Mouse (Mus musculus): ENCODE data around the gene Tmem229b. TPM values are rescaled to one million over a fixed set of nuclear protein-coding genes. Genes with fewer than 3 reads are reported as not detected.
A peak's percentile ranks its signal among the peaks of the same experiment; 100 is the strongest.

The Tmem229b gene
- polyA plus RNA-seq (2012), result 0.02 and 0.06 TPM in 2 replicates

- no peaks in the 10 kb centered on the region for H3K36me3 ChIP-seq (ENCODE audit: control insufficient read depth)
- no peaks in the 10 kb centered on the region for H3K9me3 ChIP-seq (ENCODE audit: control insufficient read depth, low read length)
- peaks cover 14% of the 10 kb centered on the region for H3K4me1 ChIP-seq (ENCODE audit: control insufficient read depth)
- TF ChIP-seq GATA1 (IDR thresholded peaks at IDR 0.05; ENCODE audit: low read length) (no peak), TAL1 (IDR thresholded peaks at IDR 0.05; ENCODE audit: low read length) (no peak)
- H3K4me3 ChIP-seq (replicated peaks), result peak within 1 kb of the TSS; percentile 72
- peaks cover 42% of the 10 kb centered on the region for H3K27me3 ChIP-seq (ENCODE audit: control insufficient read depth)
Observed at GRCm38 (mm10) chr12:79007126-79007753, at the start of gene Tmem229b. Gene Tmem229b, minus strand, starts transcription at chr12:79007627.

DNA sequence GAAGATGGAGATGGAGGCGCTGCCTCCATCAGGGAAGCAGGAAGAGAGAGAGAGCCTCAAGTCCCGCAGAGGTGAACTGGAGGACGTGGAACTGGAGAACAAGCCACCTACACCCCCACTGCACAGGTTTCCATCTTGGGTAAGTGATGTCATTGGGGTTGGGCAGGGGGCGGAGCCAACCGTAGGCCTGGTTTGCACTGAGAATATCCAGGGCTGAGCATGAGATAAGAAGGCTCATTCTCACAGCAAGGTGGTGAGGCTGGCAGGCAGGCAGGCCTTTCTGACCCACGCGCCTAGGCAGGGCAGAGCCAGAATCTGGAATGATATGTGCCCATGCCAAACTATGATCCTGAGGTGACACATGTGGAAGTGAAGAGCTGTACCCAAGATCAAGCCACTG is 47.8 kb upstream of the Tmem229b start:
- Histone ChIP-seq H3K27me3 (ENCODE audit: control insufficient read depth) (no peaks in the 10 kb centered on the region), H3K36me3 (ENCODE audit: control insufficient read depth) (no peaks in the 10 kb centered on the region), H3K9me3 (ENCODE audit: control insufficient read depth, low read length) (no peaks in the 10 kb centered on the region), H3K4me3 (replicated peaks) (no peak overlapping the region), H3K4me1 (ENCODE audit: control insufficient read depth) (peaks cover 7% of the 10 kb centered on the region)
- TF ChIP-seq TAL1 (IDR thresholded peaks at IDR 0.05; ENCODE audit: low read length) (no peak), GATA1 (IDR thresholded peaks at IDR 0.05; ENCODE audit: low read length) (no peak)

DNA sequence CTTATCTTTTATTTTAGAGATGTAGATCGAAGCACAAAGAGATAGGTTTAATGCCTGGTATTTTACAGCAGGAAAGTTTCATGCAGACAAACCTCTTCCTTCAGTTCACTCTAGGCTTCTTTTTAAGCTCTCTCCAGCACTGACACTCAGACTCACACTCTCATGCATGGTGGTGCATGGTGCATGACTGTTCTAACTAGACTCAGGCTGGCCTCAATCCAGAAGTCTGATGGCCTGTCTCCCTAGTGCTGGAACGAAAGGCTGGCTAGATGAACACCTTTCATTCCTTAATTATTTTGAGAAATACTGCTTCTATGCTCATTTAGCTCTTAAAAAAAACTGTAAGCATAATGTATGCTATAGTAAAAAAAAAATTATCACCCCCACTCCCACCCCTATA is 44.6 kb upstream of the Tmem229b start:
- H3K36me3 ChIP-seq (ENCODE audit: control insufficient read depth), result no peaks in the 10 kb centered on the region
- no peaks in the 10 kb centered on the region for H3K27me3 ChIP-seq (ENCODE audit: control insufficient read depth)
- H3K4me3 ChIP-seq (replicated peaks), result no peak overlapping the region
- H3K4me1 ChIP-seq (ENCODE audit: control insufficient read depth), result peaks cover 7% of the 10 kb centered on the region
- no peaks in the 10 kb centered on the region for H3K9me3 ChIP-seq (ENCODE audit: control insufficient read depth, low read length)
- TF ChIP-seq TAL1 (IDR thresholded peaks at IDR 0.05; ENCODE audit: low read length) (no peak), GATA1 (IDR thresholded peaks at IDR 0.05; ENCODE audit: low read length) (no peak)

DNA sequence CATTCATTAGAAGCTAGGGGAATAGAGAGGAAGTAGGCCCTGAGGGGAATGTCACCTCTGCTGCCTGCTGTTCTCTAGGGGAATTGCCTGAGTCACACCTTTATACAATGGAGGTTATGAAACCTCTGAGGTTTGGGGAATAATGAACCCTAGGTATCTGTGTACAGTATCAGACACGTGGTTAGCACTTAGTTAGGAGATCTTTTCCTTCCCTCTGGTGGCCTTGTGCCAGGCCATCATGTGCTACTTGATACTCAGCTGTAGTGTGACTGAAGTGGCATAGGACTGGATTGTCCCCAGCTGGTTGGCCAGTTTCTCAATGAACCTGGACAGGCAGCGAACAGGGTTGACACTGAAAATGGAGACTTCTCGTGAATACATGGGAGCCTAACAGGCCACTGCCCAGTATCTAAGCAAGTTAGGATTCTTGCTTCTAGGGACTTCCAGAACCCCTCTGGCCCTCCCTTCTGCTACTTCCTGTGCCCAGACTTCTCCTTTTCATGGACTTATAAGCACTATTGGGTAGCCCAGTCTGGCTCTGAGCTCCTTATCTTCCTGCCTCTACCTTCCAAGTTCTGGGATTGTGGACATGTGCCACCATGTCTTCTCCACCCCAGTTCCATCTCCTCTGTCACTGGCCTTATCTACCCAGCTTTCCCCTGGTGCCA is 43.3 kb upstream of the Tmem229b start:
- Histone ChIP-seq H3K36me3 (ENCODE audit: control insufficient read depth) (no peaks in the 10 kb centered on the region), H3K27me3 (ENCODE audit: control insufficient read depth) (no peaks in the 10 kb centered on the region), H3K9me3 (ENCODE audit: control insufficient read depth, low read length) (no peaks in the 10 kb centered on the region), H3K4me3 (replicated peaks) (no peak overlapping the region), H3K4me1 (ENCODE audit: control insufficient read depth) (peaks cover 7% of the 10 kb centered on the region)
- TF ChIP-seq GATA1 (IDR thresholded peaks at IDR 0.05; ENCODE audit: low read length) (no peak), TAL1 (IDR thresholded peaks at IDR 0.05; ENCODE audit: low read length) (no peak)

GRCm38 (mm10) chr12:79049807-79050206 is 42.4 kb upstream of the Tmem229b start:
- Histone ChIP-seq H3K36me3 (ENCODE audit: control insufficient read depth) (no peaks in the 10 kb centered on the region), H3K4me3 (replicated peaks) (no peak overlapping the region), H3K27me3 (ENCODE audit: control insufficient read depth) (no peaks in the 10 kb centered on the region), H3K4me1 (ENCODE audit: control insufficient read depth) (no peaks in the 10 kb centered on the region; the same call in 1 of the 2 replicates), H3K9me3 (ENCODE audit: control insufficient read depth, low read length) (no peaks in the 10 kb centered on the region)
- TF ChIP-seq TAL1 (IDR thresholded peaks at IDR 0.05; ENCODE audit: low read length) (no peak), GATA1 (IDR thresholded peaks at IDR 0.05; ENCODE audit: low read length) (no peak)

DNA sequence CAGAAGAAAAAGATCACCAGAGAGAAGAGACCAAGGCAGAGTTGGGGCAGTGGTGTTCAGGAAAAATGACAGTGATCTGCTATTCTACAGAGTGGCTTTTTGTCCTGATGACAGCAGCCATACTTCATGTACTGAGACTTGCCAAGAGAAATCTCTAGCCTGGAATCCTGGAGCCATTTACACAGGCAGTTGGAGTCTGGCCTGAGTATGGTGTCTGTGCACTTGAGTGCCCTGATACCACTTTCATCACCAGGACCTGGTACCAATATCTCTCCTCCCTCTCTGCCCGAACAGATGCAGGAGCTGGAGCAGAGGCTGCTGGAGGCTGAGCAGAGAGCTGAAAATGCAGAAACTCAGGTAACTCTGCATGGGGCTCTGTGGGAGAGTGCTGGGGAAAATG is 41.5 kb upstream of the Tmem229b start:
- Histone ChIP-seq H3K4me1 (ENCODE audit: control insufficient read depth) (no peaks in the 10 kb centered on the region; the same call in 1 of the 2 replicates), H3K4me3 (replicated peaks) (no peak overlapping the region), H3K36me3 (ENCODE audit: control insufficient read depth) (no peaks in the 10 kb centered on the region), H3K9me3 (ENCODE audit: control insufficient read depth, low read length) (no peaks in the 10 kb centered on the region), H3K27me3 (ENCODE audit: control insufficient read depth) (no peaks in the 10 kb centered on the region)
- TF ChIP-seq TAL1 (IDR thresholded peaks at IDR 0.05; ENCODE audit: low read length), result no peak
- TF ChIP-seq GATA1 (IDR thresholded peaks at IDR 0.05; ENCODE audit: low read length), result no peak

GRCm38 (mm10) chr12:79047203-79047602 is 39.8 kb upstream of the Tmem229b start:
- Histone ChIP-seq H3K9me3 (ENCODE audit: control insufficient read depth, low read length) (no peaks in the 10 kb centered on the region), H3K36me3 (ENCODE audit: control insufficient read depth) (no peaks in the 10 kb centered on the region), H3K4me1 (ENCODE audit: control insufficient read depth) (no peaks in the 10 kb centered on the region), H3K4me3 (replicated peaks) (no peak overlapping the region), H3K27me3 (ENCODE audit: control insufficient read depth) (no peaks in the 10 kb centered on the region)
- TF ChIP-seq GATA1 (IDR thresholded peaks at IDR 0.05; ENCODE audit: low read length) (no peak), TAL1 (IDR thresholded peaks at IDR 0.05; ENCODE audit: low read length) (no peak)

DNA sequence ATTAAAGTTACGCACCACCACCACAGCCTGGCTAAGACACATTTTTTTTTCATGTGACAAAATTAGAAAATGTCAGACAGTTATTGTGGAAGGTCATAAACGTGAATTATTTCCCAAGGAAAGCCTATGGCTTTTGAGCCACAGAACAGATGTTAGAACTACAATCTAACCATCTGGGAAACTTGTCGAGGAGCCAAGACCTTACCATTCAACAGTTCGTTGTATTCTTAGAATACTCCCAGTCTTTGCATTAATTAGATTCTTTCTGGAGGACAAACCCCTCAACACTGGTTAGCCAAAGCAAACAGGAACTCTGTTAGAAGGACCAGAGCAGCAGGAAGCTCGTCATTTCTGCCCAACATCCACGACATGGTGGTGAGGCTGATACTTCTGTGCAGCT is 38.7 kb upstream of the Tmem229b start:
- TF ChIP-seq TAL1 (IDR thresholded peaks at IDR 0.05; ENCODE audit: low read length) (no peak), GATA1 (IDR thresholded peaks at IDR 0.05; ENCODE audit: low read length) (no peak)
- Histone ChIP-seq H3K4me1 (ENCODE audit: control insufficient read depth) (peaks cover 4% of the 10 kb centered on the region; the same call in 1 of the 2 replicates), H3K9me3 (ENCODE audit: control insufficient read depth, low read length) (no peaks in the 10 kb centered on the region), H3K36me3 (ENCODE audit: control insufficient read depth) (no peaks in the 10 kb centered on the region), H3K4me3 (replicated peaks) (no peak overlapping the region), H3K27me3 (ENCODE audit: control insufficient read depth) (no peaks in the 10 kb centered on the region)

GRCm38 (mm10) chr12:79044668-79045067 is 37.2 kb upstream of the Tmem229b start:
- no peaks in the 10 kb centered on the region for H3K36me3 ChIP-seq (ENCODE audit: control insufficient read depth)
- no peaks in the 10 kb centered on the region for H3K9me3 ChIP-seq (ENCODE audit: control insufficient read depth, low read length)
- no peak overlapping the region for H3K4me3 ChIP-seq (replicated peaks)
- no peak for TF ChIP-seq TAL1 (IDR thresholded peaks at IDR 0.05; ENCODE audit: low read length)
- TF ChIP-seq GATA1 (IDR thresholded peaks at IDR 0.05; ENCODE audit: low read length), result no peak
- H3K27me3 ChIP-seq (ENCODE audit: control insufficient read depth), result no peaks in the 10 kb centered on the region
- peaks cover 4% of the 10 kb centered on the region; the same call in 1 of the 2 replicates for H3K4me1 ChIP-seq (ENCODE audit: control insufficient read depth)

Measured in erythroblast, embryonic 14.5 days (primary cell).